Mouse (Mus musculus): Measurements from ENCODE around the gene Trmu.
A peak's percentile ranks its signal among the peaks of the same experiment; 100 is the strongest.
"Not testable (repeated sequence)": the region's sequence is repeated elsewhere in the genome, so short reads cannot be mapped to it uniquely, and the experiment has no call there.

The Trmu gene

GRCm38 (mm10) chr15:85878848-85879497 lies at the start of gene Trmu:
Trmu (plus strand) TSS chr15:85879312.
- DNase-seq (ENCODE audit: low spot score in 2 of 2), result peak; percentile 82 to 88

GRCm38 (mm10) chr15:85829470-85829869 lies 49.6 kb upstream of the Trmu start:
- DNase-seq (ENCODE audit: low spot score in 2 of 2), result no peak

- peak; percentile 73 to 78 for DNase-seq (ENCODE audit: low spot score in 2 of 2)
These were observed 47.0 kb upstream of the Trmu start, which contains the start of gene Ttc38 for GRCm38 (mm10) chr15:85831954-85832590. Ttc38 (plus strand) TSS chr15:85832306.

GRCm38 (mm10) chr15:85832599-85832998 lies 46.5 kb upstream of the Trmu start:
- no peak for DNase-seq (ENCODE audit: low spot score in 2 of 2)

DNA sequence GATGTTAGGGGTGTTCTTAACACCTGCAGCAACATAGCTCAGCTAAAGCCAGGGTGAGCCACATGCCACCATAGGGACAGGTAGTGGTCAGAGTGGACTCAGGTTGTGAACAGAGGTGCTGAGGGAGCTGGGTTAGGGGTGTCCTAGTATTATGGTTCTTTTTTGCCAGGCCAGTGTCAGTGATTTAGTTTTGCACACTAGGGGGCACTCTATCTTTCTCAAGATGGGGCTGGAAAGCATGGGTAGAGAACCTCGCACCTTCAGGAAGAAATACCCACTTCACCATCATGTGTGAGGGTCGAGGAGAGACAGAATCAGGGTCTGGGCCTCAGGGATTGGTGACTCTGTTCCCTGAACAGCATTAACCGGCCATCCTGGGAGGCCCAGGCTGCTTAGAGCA lies 43.8 kb upstream of the Trmu start:
- peak in 1 of 2 experiments; percentile 17 for DNase-seq (ENCODE audit: low spot score in 2 of 2)

DNA sequence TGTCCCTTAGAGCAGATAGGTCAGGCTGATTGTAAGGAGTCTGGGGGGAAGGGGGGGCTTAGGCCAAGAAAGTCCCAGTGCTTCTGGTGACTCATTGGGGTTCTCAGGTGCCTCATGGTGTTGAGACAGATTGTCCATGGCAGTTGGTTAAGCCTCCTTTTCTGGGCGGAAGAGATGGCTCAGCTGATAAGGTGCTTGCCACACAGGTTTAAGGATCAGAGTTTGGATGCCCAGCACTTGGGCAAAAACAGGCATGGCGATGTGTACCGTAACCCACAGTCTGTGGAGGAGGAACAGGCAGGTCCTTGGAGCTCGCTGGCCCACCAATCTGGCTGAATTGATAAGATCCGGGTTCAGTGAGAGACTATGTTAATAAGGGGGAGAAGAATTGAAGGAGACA lies 42.2 kb upstream of the Trmu start:
- DNase-seq (ENCODE audit: low spot score in 2 of 2), result no peak

DNA sequence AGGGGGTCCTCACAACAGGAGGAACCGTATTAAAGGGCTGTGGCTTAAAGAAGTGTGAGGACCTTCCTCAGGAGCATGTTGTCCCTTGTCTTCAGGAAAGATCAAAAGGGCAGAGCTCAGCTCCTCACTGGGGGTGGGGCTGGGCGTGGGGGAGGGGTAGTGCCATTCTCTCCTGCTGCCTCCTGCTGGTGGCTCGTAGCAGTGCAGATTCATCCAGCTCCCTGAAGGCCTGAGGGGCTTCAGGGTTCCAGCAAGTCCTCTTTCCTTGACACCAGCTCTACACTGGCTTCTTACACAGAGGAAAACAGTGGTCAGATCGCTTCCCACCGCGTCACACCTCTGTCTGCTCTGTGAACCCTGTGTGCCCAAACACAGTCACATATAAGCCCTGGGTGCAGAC lies 38.1 kb upstream of the Trmu start:
- DNase-seq (ENCODE audit: low spot score in 2 of 2), result peak in 1 of 2 experiments; percentile 12

DNA sequence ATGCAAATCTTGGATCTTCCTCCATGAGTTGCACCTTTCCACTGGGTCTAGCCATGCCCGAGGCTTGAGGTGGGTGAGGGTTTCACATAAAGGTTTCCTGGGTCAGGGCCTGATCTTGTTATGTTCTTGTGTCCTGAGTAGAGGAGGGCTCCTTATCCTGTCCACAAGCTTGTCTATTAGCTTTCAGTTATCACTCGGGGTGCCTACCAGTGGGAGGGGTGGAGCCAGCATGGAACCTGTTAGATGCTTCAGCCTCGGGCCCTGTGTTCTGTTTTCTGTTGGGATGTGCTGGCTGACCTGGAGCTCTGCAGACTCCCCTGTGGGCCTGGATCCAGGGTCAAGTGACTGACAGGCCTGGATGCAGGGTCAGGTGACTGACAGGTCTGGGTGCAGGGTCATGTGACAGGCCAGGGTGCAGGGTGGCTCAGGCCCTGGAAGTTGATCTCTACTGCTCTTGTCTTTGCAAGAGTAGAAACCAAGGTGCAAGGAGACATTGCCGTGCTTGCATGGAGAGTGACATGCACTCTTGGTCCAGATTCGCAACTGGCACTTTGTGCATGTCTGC lies 37.2 kb upstream of the Trmu start:
- DNase-seq (ENCODE audit: low spot score in 2 of 2), result no peak

GRCm38 (mm10) chr15:85845071-85845470 lies 34.0 kb upstream of the Trmu start:
- DNase-seq (ENCODE audit: low spot score in 2 of 2), result no peak

GRCm38 (mm10) chr15:85851656-85852392 lies 27.3 kb upstream of the Trmu start:
- DNase-seq (ENCODE audit: low spot score in 2 of 2), result no peak

GRCm38 (mm10) chr15:85858980-85859489 lies 20.1 kb upstream of the Trmu start:
- no peak for DNase-seq (ENCODE audit: low spot score in 2 of 2)

- DNase-seq (ENCODE audit: low spot score in 2 of 2), result peak; percentile 89 to 91
These were observed 19.6 kb upstream of the Trmu start, which contains the start of gene Gtse1 for GRCm38 (mm10) chr15:85859490-85860031. Gtse1 (plus strand) TSS chr15:85859745.

DNA sequence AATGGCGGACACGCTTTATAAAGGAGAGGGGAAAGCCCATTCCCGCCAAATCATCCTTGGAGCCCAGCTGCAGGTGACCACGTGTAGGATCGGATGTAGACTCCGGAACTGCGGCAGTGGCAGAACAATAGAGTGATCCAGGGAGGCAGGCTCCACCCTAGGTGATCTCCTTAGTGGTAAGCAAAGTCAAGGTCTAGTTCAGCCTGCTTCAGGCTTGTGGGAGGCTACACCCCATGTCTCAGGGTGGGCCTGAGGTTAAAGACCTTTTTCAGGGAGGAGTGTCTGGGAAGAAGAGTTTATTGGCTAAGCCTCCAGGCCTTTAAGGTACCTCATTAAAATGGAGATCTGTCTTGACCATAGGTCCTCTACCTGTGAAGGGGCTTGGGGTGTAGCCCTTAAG lies 13.2 kb upstream of the Trmu start:
- not testable (repeated sequence) for DNase-seq (ENCODE audit: low spot score in 2 of 2)

DNA sequence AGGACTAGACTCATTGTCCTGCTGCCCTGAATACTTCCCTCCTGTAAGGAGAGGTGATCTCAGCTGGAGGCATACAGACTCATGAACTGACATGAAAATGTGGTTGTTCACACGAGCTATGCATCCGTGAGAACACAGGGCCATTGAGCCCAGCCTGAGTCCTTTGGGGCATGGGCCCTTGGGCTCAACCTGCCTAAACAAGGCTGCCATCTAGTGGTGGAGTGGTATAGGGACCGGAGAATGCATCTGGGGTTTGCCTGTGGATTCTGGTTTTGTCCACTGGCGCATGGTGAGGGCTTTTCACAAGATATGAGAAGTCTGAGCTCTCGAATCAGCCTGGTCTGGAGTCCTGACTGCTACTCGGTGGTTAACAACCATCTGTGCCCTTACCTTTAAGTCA lies 11.4 kb upstream of the Trmu start:
- DNase-seq (ENCODE audit: low spot score in 2 of 2), result peak; percentile 55 to 71

DNA sequence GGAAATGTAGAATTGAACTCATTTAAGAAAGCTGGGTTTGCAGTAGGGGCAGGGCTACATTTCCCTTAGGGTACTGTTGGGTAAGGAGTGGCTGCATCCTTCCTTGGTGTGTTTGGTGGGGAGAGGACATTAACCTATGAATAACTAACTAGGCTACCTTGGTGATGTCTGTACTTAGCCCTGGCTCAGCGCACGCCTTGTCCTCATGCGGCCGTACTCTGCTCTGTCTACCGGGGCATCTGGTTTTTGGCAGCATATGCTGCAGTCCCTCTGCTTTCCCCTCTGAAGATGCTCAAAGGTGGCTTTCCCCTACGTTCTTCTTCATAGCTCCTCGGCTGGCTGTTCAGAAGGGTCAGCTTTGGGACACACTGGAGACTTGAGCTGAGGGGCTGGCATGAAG lies 1.8 kb upstream of the Trmu start:
- no peak for DNase-seq (ENCODE audit: low spot score in 2 of 2)

- no peak for DNase-seq (ENCODE audit: low spot score in 2 of 2)
These were observed 385 bp downstream of the Trmu start for GRCm38 (mm10) chr15:85879498-85879895.

GRCm38 (mm10) chr15:85885606-85886005 lies 6.5 kb downstream of the Trmu start:
- DNase-seq (ENCODE audit: low spot score in 2 of 2), result no peak

DNA sequence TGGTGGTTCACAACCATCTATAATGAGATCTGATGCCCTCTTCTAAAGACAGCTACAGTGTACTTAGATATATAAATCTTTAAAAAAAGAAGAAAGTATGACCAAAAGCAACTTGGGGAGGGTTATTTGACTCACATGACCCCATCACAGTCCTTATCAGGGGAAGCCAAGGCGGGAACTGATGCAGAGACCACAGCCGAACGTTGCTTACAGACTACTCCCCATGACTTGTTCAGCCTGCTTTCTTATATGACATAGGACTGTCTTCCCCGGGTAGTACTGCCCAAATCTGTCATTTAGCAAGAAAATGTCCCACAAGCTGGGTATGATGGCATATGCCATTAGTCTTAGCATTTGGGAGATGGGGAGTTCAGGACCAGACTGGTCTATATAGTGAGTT lies 10.1 kb downstream of the Trmu start:
- no peak for DNase-seq (ENCODE audit: low spot score in 2 of 2)

GRCm38 (mm10) chr15:85891971-85892370 lies 12.9 kb downstream of the Trmu start:
- DNase-seq (ENCODE audit: low spot score in 2 of 2), result no peak

- no peak for DNase-seq (ENCODE audit: low spot score in 2 of 2)
These were observed 13.5 kb downstream of the Trmu start for GRCm38 (mm10) chr15:85892498-85893118.

- no peak for DNase-seq (ENCODE audit: low spot score in 2 of 2)
These were observed 14.8 kb downstream of the Trmu start for GRCm38 (mm10) chr15:85893871-85894270.
